Mouse (Mus musculus) cerebellum, adult 2 months (tissue): ENCODE results near the gene Gm17359.

Experiments
- CTCF ChIP-seq: fragments of 200-500 bp; IDR thresholded peaks from 2 replicates; pipeline ENCODE4 v1.5.1; 2011; ENCODE audit warnings: low read depth, mild to moderate bottlenecking, control low read depth, low read length, moderate library complexity, borderline replicate concordance; ENCODE audit not compliant: insufficient read depth
- POLR2A ChIP-seq: fragments of 200-500 bp; IDR thresholded peaks from 2 replicates; pipeline ENCODE4 v1.6.1; 2011; ENCODE audit warnings: low read length, control low read depth, borderline replicate concordance; ENCODE audit not compliant: insufficient read depth

DNA sequence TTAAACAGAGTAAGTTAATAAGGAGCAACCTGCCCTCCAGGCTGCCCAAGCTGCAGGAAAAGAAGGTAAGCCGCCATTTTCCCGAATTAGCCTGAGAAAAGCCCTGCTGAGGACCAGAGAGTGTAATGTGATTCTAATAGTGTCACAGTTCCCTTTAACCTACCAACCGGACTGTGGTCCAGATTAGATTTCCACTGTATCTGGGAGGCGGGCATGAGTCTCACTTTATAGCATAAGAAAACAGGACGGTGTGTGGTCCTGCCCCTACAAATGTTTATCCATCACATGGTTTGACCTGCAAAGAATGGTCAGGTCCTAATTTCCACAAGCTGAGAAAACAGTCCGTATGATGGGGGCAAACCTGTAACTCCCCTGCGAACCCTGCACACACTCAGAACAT is 112.9 kb downstream of the Gm17359 start:
- TF ChIP-seq POLR2A (no peak), CTCF (no peak)
